Mouse (Mus musculus) lung, postnatal 0 days (tissue): Measurements from ENCODE around the gene Svep1. TPM values are rescaled to one million over a fixed set of nuclear protein-coding genes. Genes with fewer than 3 reads are reported as not detected.

ENCODE experiments used
- ATAC-seq: fragments of 200-750 bp; cut with Nextera tagmentation; 2 replicates; pipeline ENCODE4 v1.8.0; 2017; ENCODE audit warnings: moderate library complexity
- DNase-seq: peaks from one replicate; pipeline ENCODE4 v3.0.0-alpha.2; 2016; ENCODE audit warnings: low spot score
- H3K27ac ChIP-seq: fragments of 300-500 bp; sonication (generic); 2 replicates; pipeline ENCODE4 v1.5.1; 2014; ENCODE audit warnings: antibody characterized with exemption, mild to moderate bottlenecking, low read length, mixed read lengths
- H3K27me3 ChIP-seq: fragments of 300-500 bp; sonication (generic); replicated peaks from 2 replicates; pipeline ENCODE4 v1.6.1; 2014; ENCODE audit warnings: low read length, mixed read lengths; ENCODE audit not compliant: insufficient read depth
- H3K36me3 ChIP-seq: fragments of 300-500 bp; sonication (generic); 2 replicates; pipeline ENCODE4 v1.6.1; 2014; ENCODE audit warnings: low read length, mixed read lengths; ENCODE audit not compliant: insufficient read depth
- H3K4me1 ChIP-seq: fragments of 300-500 bp; sonication (generic); 2 replicates; pipeline ENCODE4 v1.6.1; 2014; ENCODE audit warnings: antibody characterized with exemption, low read depth, low read length, mixed read lengths; ENCODE audit not compliant: insufficient read depth
- H3K4me2 ChIP-seq: fragments of 300-500 bp; sonication (generic); replicated peaks from 2 replicates; pipeline ENCODE4 v1.6.1; 2014; ENCODE audit warnings: low read depth, mild to moderate bottlenecking, low read length, moderate library complexity, mixed read lengths
- H3K4me3 ChIP-seq: fragments of 300-500 bp; sonication (generic); 2 replicates; pipeline ENCODE4 v1.5.1; 2014; ENCODE audit warnings: low read depth, low read length
- H3K9ac ChIP-seq: fragments of 300-500 bp; sonication (generic); replicated peaks from 2 replicates; pipeline ENCODE4 v1.6.1; 2014; ENCODE audit warnings: low read depth, mild to moderate bottlenecking
- H3K9me3 ChIP-seq: fragments of 300-500 bp; sonication (generic); 2 replicates; pipeline ENCODE4 v1.6.1; 2016; ENCODE audit warnings: low read length, mixed read lengths
- CTCF ChIP-seq: IDR thresholded peaks from 2 replicates; pipeline ENCODE4 v1.5.1; 2016; ENCODE audit warnings: antibody characterized with exemption, mild to moderate bottlenecking
- EP300 ChIP-seq: IDR thresholded peaks from 2 replicates; pipeline ENCODE4 v1.6.1; 2016; ENCODE audit warnings: antibody characterized with exemption, mild to moderate bottlenecking, control low read depth
- WGBS: fragments of 180-500 bp; shearing (Covaris S2); extraction: QIAGEN DNeasy Blood & Tissue Kit; methylation state at CpG from one replicate; pipeline ENCODE4 v1.1.7; 2014; 5-methylcytosine and 5-hydroxymethylcytosine counted together
- polyA plus RNA-seq: library from polyadenylated mRNA; unstranded; fragments of >200 nt; fragmentation: Nextera tagmentation; extraction: Ambion mirVana; gene quantifications from 2 replicates; pipeline ENCODE4 v1.2.1, GENCODE M21; 2015

The Svep1 gene
- polyA plus RNA-seq, 1 experiment from 2014 or later = 3.9 TPM

DNA sequence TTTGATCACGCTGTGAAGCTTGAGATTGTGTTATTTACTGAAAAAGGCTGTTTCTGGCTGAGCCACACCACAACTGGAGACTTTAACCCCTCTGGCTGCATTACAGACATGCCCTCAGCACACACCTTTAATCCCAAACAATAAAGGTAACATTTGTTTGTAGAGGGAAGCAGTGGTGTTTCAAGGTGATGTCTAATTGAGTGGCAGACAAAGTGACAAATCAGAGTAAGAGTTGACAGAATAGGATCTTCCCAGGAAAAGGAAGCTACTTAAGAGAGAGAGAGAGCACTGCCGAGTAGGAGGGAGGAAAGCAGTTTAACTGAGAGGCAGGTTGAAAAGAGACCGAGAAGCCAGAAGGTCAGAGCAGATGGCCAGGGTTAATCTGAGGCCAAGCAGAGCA is 203.2 kb downstream of the Svep1 start:
- DNase-seq (no peak), ATAC-seq (no peak)
- Histone ChIP-seq H3K4me1 (no peaks in the 10 kb centered on the region), H3K36me3 (no peaks in the 10 kb centered on the region), H3K4me3 (no peak overlapping the region), H3K9me3 (no peaks in the 10 kb centered on the region), H3K27me3 (no peaks in the 10 kb centered on the region), H3K4me2 (no peak overlapping the region), H3K27ac (no peak overlapping the region), H3K9ac (no peak overlapping the region)
- no peak for TF ChIP-seq CTCF
- TF ChIP-seq EP300 = no peak
- WGBS = 56% methylated on average over 3 of the region's 3 CpGs

Other genes starting within 250 kb of the Svep1 start
- not detected in 2 replicates for gene Txndc8, start 197.7 kb downstream of the Svep1 start, polyA plus RNA-seq
- gene Musk, start 79.1 kb upstream of the Svep1 start, polyA plus RNA-seq = not detected in 2 replicates